Mouse (Mus musculus) macrophage (primary cell): Measurements from ENCODE around the gene Ip6k1. TPM values are rescaled to one million over a fixed set of nuclear protein-coding genes. Genes with fewer than 3 reads are reported as not detected.
"Not testable (repeated sequence)": the region's sequence is repeated elsewhere in the genome, so short reads cannot be mapped to it uniquely, and the experiment has no call there.

Experiments
- H3K27ac ChIP-seq: fragments of 350-480 bp; formaldehyde crosslinking; 2 replicates; pipeline ENCODE4 v1.9.0; 2021
- H3K36me3 ChIP-seq: fragments of 350-480 bp; formaldehyde crosslinking; 2 replicates; pipeline ENCODE4 v1.9.0; 2021; ENCODE audit errors: inconsistent target
- H3K4me3 ChIP-seq: fragments of 350-480 bp; formaldehyde crosslinking; 2 replicates; pipeline ENCODE4 v1.9.0; 2021; ENCODE audit errors: inconsistent target
- H3K79me2 ChIP-seq: fragments of 350-480 bp; formaldehyde crosslinking; 2 replicates; pipeline ENCODE4 v1.9.0; 2021; ENCODE audit errors: inconsistent target
- WGBS: methylation state at CpG from one replicate; pipeline ENCODE4 v1.1.7; 2026; ENCODE audit warnings: inconsistent platforms; ENCODE audit not compliant: missing documents; 5-methylcytosine and 5-hydroxymethylcytosine counted together
- polyA plus RNA-seq: library from polyadenylated mRNA; stranded (reverse); fragments of 250-400 nt; gene quantifications from 3 replicates; pipeline ENCODE4 v1.2.4, GENCODE M21; 2018; ENCODE audit warnings: inconsistent platforms

The Ip6k1 gene
- polyA plus RNA-seq, 1 experiment from 2014 or later: 45.4 TPM

- H3K79me2 ChIP-seq: no peaks in the 10 kb centered on the region; the same call in 1 of the 2 replicates
- no peaks in the 10 kb centered on the region for H3K36me3 ChIP-seq
- H3K27ac ChIP-seq: no peak overlapping the region
- 73% methylated on average over 3 of the region's 3 CpGs for WGBS
- no peak overlapping the region for H3K4me3 ChIP-seq
Observed at GRCm38 (mm10) chr9:107987950-107988349, 14.4 kb upstream of the Ip6k1 start.

GRCm38 (mm10) chr9:107992197-107992596 is 10.1 kb upstream of the Ip6k1 start, which contains the start of gene Cdhr4:
Gene Cdhr4 (plus strand): TSS chr9:107992497.
- Histone ChIP-seq H3K27ac (no peak within 1 kb of the TSS), H3K4me3 (no peak within 1 kb of the TSS), H3K79me2 (no peaks in the 10 kb centered on the region), H3K36me3 (no peaks in the 10 kb centered on the region)
- 85% methylated on average over 2 of the region's 2 CpGs for WGBS

- Histone ChIP-seq H3K79me2 (no peaks in the 10 kb centered on the region), H3K4me3 (no peak overlapping the region), H3K36me3 (no peaks in the 10 kb centered on the region), H3K27ac (no peak overlapping the region)
- WGBS: 86% methylated on average over 11 of the region's 11 CpGs
Observed at GRCm38 (mm10) chr9:107993013-107993412, 9.3 kb upstream of the Ip6k1 start.

- H3K36me3 ChIP-seq: no peaks in the 10 kb centered on the region
- no peaks in the 10 kb centered on the region for H3K79me2 ChIP-seq
- 7% methylated on average over 2 of the region's 2 CpGs for WGBS
- peak overlapping the region; percentile 66 for H3K27ac ChIP-seq
- no peak overlapping the region for H3K4me3 ChIP-seq
Observed at GRCm38 (mm10) chr9:107994464-107994863, 7.8 kb upstream of the Ip6k1 start.

- peak overlapping the region; percentile 66 for H3K27ac ChIP-seq
- 97% methylated on average over 21 of the region's 21 CpGs for WGBS
- no peaks in the 10 kb centered on the region for H3K79me2 ChIP-seq
- no peaks in the 10 kb centered on the region for H3K36me3 ChIP-seq
- no peak overlapping the region for H3K4me3 ChIP-seq
Observed at GRCm38 (mm10) chr9:107995513-107995912, 6.8 kb upstream of the Ip6k1 start.

- 92% methylated on average over 5 of the region's 5 CpGs for WGBS
- H3K36me3 ChIP-seq: no peaks in the 10 kb centered on the region
- H3K79me2 ChIP-seq: no peaks in the 10 kb centered on the region
- peak within 1 kb of the TSS; percentile 66 for H3K27ac ChIP-seq
- H3K4me3 ChIP-seq: no peak within 1 kb of the TSS
Observed at GRCm38 (mm10) chr9:107996049-107996448, 6.3 kb upstream of the Ip6k1 start, which contains the start of gene Gm20662. Gene Gm20662 (plus strand): TSS chr9:107996349.

GRCm38 (mm10) chr9:108002778-108003530 is 653 bp downstream of the Ip6k1 start:
- Histone ChIP-seq H3K36me3 (no peaks in the 10 kb centered on the region), H3K4me3 (peak overlapping the region; percentile 94), H3K79me2 (peaks cover 53% of the 10 kb centered on the region), H3K27ac (peak overlapping the region; percentile 55)
- WGBS: 0% methylated on average over 45 of the region's 50 CpGs

- WGBS: 3% methylated on average over 8 of the region's 8 CpGs
- Histone ChIP-seq H3K4me3 (peak overlapping the region; percentile 94), H3K27ac (peak overlapping the region; percentile 55), H3K79me2 (peaks cover 59% of the 10 kb centered on the region), H3K36me3 (no peaks in the 10 kb centered on the region)
Observed at GRCm38 (mm10) chr9:108003531-108003890, 1.2 kb downstream of the Ip6k1 start.

- Histone ChIP-seq H3K79me2 (peaks cover 100% of the 10 kb centered on the region), H3K27ac (no peak overlapping the region), H3K4me3 (no peak overlapping the region), H3K36me3 (peaks cover 6% of the 10 kb centered on the region; the same call in 1 of the 2 replicates)
- 85% methylated on average over 4 of the region's 5 CpGs for WGBS
Observed at GRCm38 (mm10) chr9:108008041-108008440, 5.7 kb downstream of the Ip6k1 start.

GRCm38 (mm10) chr9:108010385-108010784 is 8.1 kb downstream of the Ip6k1 start:
- H3K36me3 ChIP-seq: peaks cover 8% of the 10 kb centered on the region; the same call in 1 of the 2 replicates
- no peak overlapping the region for H3K4me3 ChIP-seq
- H3K27ac ChIP-seq: no peak overlapping the region

GRCm38 (mm10) chr9:108013577-108013976 is 11.3 kb downstream of the Ip6k1 start:
- H3K4me3 ChIP-seq, H3K27ac ChIP-seq: not testable (repeated sequence)
- Histone ChIP-seq H3K79me2 (peaks cover 100% of the 10 kb centered on the region), H3K36me3 (peaks cover 12% of the 10 kb centered on the region; the same call in 1 of the 2 replicates)
- WGBS: no CpG with 5 or more reads among the region's 2 CpGs

More at GRCm38 (mm10) chr9:108010385-108010784, 8.1 kb downstream of the Ip6k1 start:
- peaks cover 100% of the 10 kb centered on the region for H3K79me2 ChIP-seq

GRCm38 (mm10) chr9:108017127-108017526 is 14.8 kb downstream of the Ip6k1 start:
- Histone ChIP-seq H3K4me3 (no peak overlapping the region), H3K27ac (no peak overlapping the region), H3K36me3 (peaks cover 12% of the 10 kb centered on the region; the same call in 1 of the 2 replicates), H3K79me2 (peaks cover 100% of the 10 kb centered on the region)
- 92% methylated on average over 3 of the region's 3 CpGs for WGBS

GRCm38 (mm10) chr9:108020741-108021140 is 18.4 kb downstream of the Ip6k1 start:
- Histone ChIP-seq H3K79me2 (peaks cover 100% of the 10 kb centered on the region), H3K4me3 (no peak overlapping the region), H3K36me3 (peaks cover 24% of the 10 kb centered on the region), H3K27ac (no peak overlapping the region)
- 87% methylated on average over 1 of the region's 1 CpGs for WGBS

- Histone ChIP-seq H3K27ac (no peak overlapping the region), H3K4me3 (no peak overlapping the region), H3K36me3 (peaks cover 45% of the 10 kb centered on the region), H3K79me2 (peaks cover 98% of the 10 kb centered on the region)
- 94% methylated on average over 3 of the region's 3 CpGs for WGBS
Observed at GRCm38 (mm10) chr9:108023216-108023615, 20.9 kb downstream of the Ip6k1 start.

- H3K27ac ChIP-seq: no peak overlapping the region
Observed at GRCm38 (mm10) chr9:108026584-108026983, 24.3 kb downstream of the Ip6k1 start.

More at GRCm38 (mm10) chr9:108026584-108026983, 24.3 kb downstream of the Ip6k1 start:
- Histone ChIP-seq H3K4me3 (no peak overlapping the region), H3K79me2 (peaks cover 93% of the 10 kb centered on the region), H3K36me3 (peaks cover 45% of the 10 kb centered on the region)
- 69% methylated on average over 3 of the region's 3 CpGs for WGBS
